Mouse (Mus musculus) megakaryocyte, embryonic 14.5 days (primary cell): ENCODE results near the gene Cxadr. TPM values are rescaled to one million over a fixed set of nuclear protein-coding genes. Genes with fewer than 3 reads are reported as not detected.

Source experiments
- H3K27me3 ChIP-seq: replicated peaks from 2 replicates; pipeline ENCODE3; 2012; ENCODE audit warnings: inconsistent platforms
- H3K36me3 ChIP-seq: replicated peaks from 2 replicates; pipeline ENCODE3; 2012; ENCODE audit warnings: low read length, inconsistent platforms, mixed read lengths
- H3K4me1 ChIP-seq: 2 replicates; pipeline ENCODE4 v1.6.1; 2012; ENCODE audit warnings: inconsistent platforms
- H3K4me3 ChIP-seq: replicated peaks from 2 replicates; pipeline ENCODE3; 2012; ENCODE audit warnings: moderate library complexity, mild to moderate bottlenecking, inconsistent platforms
- H3K9me3 ChIP-seq: 2 replicates; pipeline ENCODE4 v1.6.1; 2012; ENCODE audit warnings: inconsistent platforms
- FLI1 ChIP-seq: IDR thresholded peaks from 2 replicates; pipeline ENCODE4 v1.6.1; 2012; ENCODE audit warnings: low read length, inconsistent platforms, mixed read lengths
- GATA1 ChIP-seq: IDR thresholded peaks from 3 replicates; pipeline ENCODE4 v1.6.1; 2012; ENCODE audit warnings: mixed read lengths, low read length, inconsistent platforms, borderline replicate concordance
- polyA plus RNA-seq: library from polyadenylated mRNA; stranded (reverse); fragments of >175 nt; gene quantifications from 2 replicates; pipeline ENCODE4 v1.2.3, GENCODE M21; 2012; ENCODE audit warnings: low replicate concordance; ENCODE audit not compliant: insufficient read depth

The Cxadr gene
- polyA plus RNA-seq, 1 experiment = not detected

DNA sequence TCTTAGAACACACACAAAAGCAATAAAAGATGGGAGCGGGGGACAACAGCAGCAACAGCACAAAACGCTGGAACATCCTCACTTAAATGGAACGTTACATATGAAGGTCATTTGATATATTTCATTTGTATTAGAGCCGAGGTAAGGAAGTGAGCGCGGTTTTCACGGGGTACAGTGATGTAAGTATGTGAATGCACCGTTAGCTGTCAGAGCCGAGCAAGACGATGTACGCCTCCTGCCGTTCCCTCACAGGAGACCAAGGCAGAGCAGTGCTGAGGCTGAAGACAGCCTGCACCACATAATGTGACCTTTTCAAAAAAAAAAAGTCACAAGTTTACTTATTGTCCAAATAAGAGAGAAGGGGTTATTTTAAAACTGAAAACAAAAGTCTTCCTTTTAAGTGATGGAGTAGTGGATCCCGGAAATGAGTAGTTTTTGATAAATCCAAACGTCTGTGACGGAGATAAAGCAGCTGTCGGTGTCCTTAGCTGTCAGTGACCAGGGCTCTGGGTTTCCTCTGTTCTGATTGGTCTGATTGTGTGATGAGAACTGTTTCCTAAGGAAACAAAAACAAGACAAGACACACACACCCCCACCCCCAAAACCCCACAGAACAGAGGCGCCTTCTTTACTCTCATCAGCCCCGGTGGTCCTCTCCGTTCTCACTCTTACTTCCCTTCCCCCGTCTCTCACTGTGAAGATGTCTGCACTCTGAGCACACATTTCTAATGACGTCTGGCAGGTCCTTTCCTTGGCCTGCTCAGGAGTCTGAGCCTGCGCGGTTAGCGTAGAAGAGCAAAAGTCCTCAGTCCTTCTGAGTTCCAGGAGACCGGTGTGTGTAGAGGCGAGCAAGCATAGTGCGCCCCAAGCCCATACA, 24.9 kb downstream of the Cxadr start:
- no peak overlapping the region for H3K4me3 ChIP-seq
- TF ChIP-seq FLI1 (no peak), GATA1 (no peak)
- H3K9me3 ChIP-seq = no peaks in the 10 kb centered on the region
- H3K27me3 ChIP-seq = no peaks in the 10 kb centered on the region
- H3K36me3 ChIP-seq = no peaks in the 10 kb centered on the region
- no peaks in the 10 kb centered on the region for H3K4me1 ChIP-seq

- Histone ChIP-seq H3K9me3 (no peaks in the 10 kb centered on the region), H3K36me3 (no peaks in the 10 kb centered on the region), H3K4me3 (no peak overlapping the region), H3K27me3 (no peaks in the 10 kb centered on the region), H3K4me1 (no peaks in the 10 kb centered on the region)
- TF ChIP-seq FLI1 = no peak
- no peak for TF ChIP-seq GATA1
Measured at GRCm38 (mm10) chr16:78327562-78327961, 26.3 kb downstream of the Cxadr start.

DNA sequence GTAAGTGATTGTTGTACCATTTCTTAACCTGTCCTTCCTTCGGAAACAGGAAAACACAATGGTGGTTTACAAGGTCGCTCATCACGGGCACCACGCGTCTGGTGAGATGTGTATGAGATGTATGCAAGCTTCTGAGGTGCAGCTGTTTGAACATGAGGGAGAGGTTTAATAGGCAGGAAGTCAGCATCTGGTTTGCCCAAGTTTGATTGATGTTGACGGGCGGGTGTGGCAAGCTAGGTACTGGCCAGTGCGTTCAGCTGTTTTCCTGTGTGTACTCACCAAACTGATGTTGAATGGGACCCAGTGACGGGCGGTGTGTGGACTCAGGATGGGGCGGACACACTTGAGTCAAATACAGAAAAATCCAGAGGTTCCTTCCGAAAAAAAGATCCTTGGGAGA, 26.7 kb downstream of the Cxadr start:
- TF ChIP-seq FLI1 (no peak), GATA1 (no peak)
- Histone ChIP-seq H3K27me3 (no peaks in the 10 kb centered on the region), H3K9me3 (no peaks in the 10 kb centered on the region), H3K4me3 (no peak overlapping the region), H3K36me3 (no peaks in the 10 kb centered on the region), H3K4me1 (no peaks in the 10 kb centered on the region)

DNA sequence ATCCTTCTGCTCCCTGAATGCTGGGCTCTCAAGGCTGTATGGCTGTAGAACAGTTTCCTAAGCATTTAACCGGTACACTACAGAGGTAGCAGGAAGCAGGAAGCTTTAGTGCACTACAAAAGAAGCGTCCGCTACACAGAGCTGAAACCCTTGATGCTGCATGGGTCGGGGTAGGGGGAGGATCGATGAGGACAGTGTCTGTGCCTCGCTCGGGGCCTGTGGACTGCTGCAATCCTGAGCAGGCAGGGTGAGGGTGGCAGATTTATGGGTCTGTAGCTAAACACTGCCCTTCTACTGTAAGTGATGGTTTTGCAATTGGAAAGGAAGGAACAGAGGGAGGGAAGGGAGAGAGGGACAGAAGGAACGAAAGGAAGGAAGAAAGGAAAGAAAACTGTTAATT, 35.9 kb downstream of the Cxadr start:
- no peak overlapping the region for H3K4me3 ChIP-seq
- H3K9me3 ChIP-seq = no peaks in the 10 kb centered on the region
- no peaks in the 10 kb centered on the region for H3K27me3 ChIP-seq
- H3K4me1 ChIP-seq = no peaks in the 10 kb centered on the region
- TF ChIP-seq GATA1 (no peak), FLI1 (no peak)
- H3K36me3 ChIP-seq = peaks cover 9% of the 10 kb centered on the region

- Histone ChIP-seq H3K9me3 (no peaks in the 10 kb centered on the region), H3K27me3 (no peaks in the 10 kb centered on the region), H3K4me3 (no peak overlapping the region), H3K4me1 (no peaks in the 10 kb centered on the region), H3K36me3 (peaks cover 34% of the 10 kb centered on the region)
- TF ChIP-seq GATA1 = no peak
- TF ChIP-seq FLI1 = no peak
Measured at GRCm38 (mm10) chr16:78341356-78341755, 40.1 kb downstream of the Cxadr start.

DNA sequence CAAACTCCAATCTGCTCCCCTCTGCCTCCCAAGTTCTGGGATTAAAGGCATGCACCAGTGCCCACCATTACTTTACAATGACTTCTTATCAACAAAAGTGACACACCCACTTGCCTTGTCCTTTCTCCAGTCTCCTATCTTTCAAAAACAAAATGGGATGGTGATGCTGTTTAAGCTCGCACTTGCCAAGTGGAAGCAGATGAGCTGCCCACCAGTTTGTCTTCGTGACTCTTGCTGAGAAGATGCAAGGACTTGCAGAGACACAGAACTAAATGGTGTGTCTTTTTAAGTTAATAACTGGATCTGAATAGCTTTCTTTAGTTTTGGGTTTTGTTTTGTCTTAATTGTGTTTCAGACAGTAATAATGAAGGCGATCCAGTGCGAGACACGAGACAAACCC, 41.5 kb downstream of the Cxadr start:
- no peaks in the 10 kb centered on the region for H3K27me3 ChIP-seq
- H3K4me3 ChIP-seq = no peak overlapping the region
- no peaks in the 10 kb centered on the region for H3K9me3 ChIP-seq
- TF ChIP-seq GATA1 = no peak
- TF ChIP-seq FLI1 = no peak
- H3K36me3 ChIP-seq = peaks cover 44% of the 10 kb centered on the region
- H3K4me1 ChIP-seq = peaks cover 4% of the 10 kb centered on the region; the same call in 1 of the 2 replicates

- peaks cover 48% of the 10 kb centered on the region for H3K36me3 ChIP-seq
- no peak for TF ChIP-seq GATA1
- TF ChIP-seq FLI1 = no peak
Measured at GRCm38 (mm10) chr16:78343792-78344191, 42.5 kb downstream of the Cxadr start.

DNA sequence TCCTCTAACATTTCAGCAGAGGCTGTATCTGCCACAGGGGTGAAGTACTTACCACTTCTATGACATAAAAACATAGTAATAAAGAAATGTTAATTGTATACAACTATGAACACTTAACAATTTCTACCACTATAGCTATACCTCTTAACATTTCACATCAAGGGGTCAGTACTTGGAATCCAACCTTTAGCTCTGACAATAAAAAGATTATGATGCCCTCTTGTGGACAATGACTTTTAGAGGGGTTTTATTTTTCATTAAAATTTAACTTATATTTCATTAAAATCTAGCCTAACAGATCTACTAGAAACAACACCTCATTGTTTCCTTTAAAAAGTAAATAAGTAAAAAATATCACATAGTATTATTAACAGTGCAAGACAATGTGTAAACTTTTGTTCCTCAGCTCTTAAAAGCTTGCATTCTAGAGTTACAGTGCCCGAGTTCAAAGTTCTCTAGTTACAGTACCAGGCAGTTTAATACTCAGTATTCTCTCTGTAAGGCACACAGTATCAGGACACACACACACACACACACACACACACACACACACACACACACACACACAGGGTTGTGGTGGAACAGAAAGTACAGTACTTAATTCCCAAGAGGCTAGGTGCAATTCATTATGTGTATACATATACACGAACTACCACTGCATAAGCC, 45.5 kb downstream of the Cxadr start:
- TF ChIP-seq GATA1 = no peak
- TF ChIP-seq FLI1 = no peak
- Histone ChIP-seq H3K36me3 (peaks cover 52% of the 10 kb centered on the region), H3K4me1 (peaks cover 4% of the 10 kb centered on the region; the same call in 1 of the 2 replicates), H3K4me3 (no peak overlapping the region), H3K9me3 (no peaks in the 10 kb centered on the region), H3K27me3 (no peaks in the 10 kb centered on the region)

More at GRCm38 (mm10) chr16:78343792-78344191, 42.5 kb downstream of the Cxadr start:
- Histone ChIP-seq H3K9me3 (no peaks in the 10 kb centered on the region), H3K4me3 (no peak overlapping the region), H3K4me1 (peaks cover 4% of the 10 kb centered on the region; the same call in 1 of the 2 replicates), H3K27me3 (no peaks in the 10 kb centered on the region)

GRCm38 (mm10) chr16:78347328-78347926, 46.1 kb downstream of the Cxadr start:
- no peaks in the 10 kb centered on the region for H3K27me3 ChIP-seq
- no peak overlapping the region for H3K4me3 ChIP-seq
- peaks cover 4% of the 10 kb centered on the region; the same call in 1 of the 2 replicates for H3K4me1 ChIP-seq
- peaks cover 49% of the 10 kb centered on the region for H3K36me3 ChIP-seq
- TF ChIP-seq GATA1 (no peak), FLI1 (no peak)
- no peaks in the 10 kb centered on the region for H3K9me3 ChIP-seq
